Mouse (Mus musculus) right cerebral cortex, adult 2 months (tissue): ENCODE measurements at regions not wholly inside any gene's neighbourhood (a gene's known extent, or its start where the extent isn't known, plus 50 kb on each side); places are given as distances from the start of the nearest gene placed in this dataset.

Source experiments
- DNase-seq, 2 experiments: peaks; one replicate each; pipeline ENCODE4 v3.0.0; 2021 to 2022; ENCODE audit warnings: low spot score in 2 of 2

DNA sequence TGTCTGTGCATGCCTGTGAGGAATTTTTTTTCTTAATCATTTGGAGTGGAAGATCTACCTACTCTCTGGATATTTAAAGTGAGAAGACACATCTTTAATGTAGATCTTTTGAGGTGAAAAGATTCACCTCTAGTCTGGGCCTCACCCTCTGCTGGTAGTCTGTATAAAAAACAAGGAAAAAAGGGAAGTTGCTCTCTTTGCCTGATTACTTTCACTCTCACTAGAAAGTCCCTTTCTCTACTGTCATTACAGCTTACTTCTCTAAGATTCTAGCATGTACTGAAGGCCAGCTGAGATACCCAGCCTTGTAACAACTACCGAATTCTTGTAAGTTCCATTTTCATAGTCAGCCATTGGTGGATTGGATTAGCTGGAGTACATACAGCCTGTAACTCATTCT lies 3791.9 kb downstream of the 9330182O14Rik start:
- DNase-seq = no peak

DNA sequence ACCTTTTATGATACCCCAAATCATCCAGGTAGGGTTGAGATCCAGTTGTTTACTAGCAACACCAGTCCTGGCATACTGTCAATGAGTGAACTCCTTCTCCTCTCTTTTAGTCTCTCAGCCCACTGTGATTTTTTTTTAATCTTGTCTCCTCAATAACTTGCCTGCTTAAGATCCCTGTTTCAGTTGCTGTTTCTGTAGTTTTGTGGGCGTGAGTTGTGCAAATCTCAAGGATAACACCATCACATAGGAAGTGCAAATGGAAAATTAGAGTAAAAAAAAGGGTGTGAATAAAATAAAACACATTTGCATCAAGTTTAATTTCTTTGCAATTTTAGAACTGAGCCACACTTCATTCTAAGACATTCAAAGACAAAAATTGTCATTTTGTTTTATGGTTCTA lies 3799.4 kb downstream of the 9330182O14Rik start:
- DNase-seq = no peak

DNA sequence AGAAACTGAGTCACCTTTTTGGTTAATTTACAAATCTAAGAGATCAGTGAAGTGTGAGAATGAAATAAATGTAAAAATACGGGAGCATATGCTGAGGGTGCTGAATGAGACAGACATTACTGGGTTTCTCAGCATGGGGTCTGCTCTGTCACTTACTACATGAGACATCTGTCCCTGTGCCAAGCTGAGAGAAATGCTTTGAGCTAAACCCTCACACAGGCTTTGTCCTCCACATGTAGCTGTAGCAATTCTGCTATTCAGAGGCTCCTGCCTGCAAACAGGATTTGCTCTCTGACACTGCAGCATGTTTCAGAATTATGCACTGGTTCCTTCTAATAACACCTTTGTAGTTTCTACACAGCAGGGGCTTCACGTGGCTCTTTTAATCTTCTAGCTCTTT lies 3806.3 kb downstream of the 9330182O14Rik start:
- no peak for DNase-seq

DNA sequence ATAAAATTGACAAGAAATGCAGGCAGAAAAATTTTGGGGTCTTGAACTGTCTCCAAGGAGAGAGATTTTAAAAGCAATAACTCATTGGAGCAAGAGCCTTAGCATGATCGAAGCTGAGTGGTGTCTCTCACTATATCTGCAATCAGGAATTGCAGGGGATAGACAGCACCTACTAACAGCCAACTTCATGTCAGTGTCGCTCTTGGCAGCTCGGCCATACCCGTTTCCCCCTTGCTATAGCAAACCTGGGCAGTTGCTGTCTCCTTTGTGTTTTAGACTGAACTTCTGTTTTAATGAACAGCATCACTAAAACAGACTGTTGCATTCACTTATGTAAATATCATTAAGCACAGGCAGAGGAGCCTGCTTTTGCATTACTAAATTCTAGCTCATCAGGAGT lies 3806.7 kb downstream of the 9330182O14Rik start:
- no peak for DNase-seq

DNA sequence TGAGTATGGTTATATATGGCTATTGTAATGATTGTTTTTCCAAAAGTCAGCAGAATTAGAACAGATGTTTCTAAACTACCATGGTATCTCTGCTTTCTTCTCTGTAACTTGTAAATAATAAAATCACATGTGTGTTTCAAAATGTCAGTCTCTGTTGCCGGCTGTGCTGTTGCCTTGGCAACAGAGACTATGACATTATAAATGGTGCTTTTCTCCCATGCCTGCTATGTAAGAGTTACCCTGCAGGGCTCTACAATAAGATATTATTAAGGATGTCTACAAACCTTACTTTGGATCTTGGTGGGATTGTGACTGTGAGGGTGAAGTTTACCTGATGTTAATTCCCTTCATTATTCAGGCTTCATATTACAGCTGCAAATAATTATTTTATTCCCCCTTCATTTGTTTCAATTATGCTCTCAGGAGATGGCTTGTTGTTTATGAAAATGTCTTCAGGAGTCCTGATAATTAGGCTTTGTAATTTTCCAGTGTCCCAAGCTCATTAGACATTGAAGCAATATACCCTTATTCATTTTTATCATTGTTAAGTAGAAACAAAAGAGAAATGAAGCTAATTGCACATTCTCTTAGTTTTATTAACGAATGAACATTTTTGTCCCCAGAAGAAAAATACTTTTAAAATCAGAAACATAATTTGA lies 3808.0 kb downstream of the 9330182O14Rik start:
- no peak for DNase-seq

DNA sequence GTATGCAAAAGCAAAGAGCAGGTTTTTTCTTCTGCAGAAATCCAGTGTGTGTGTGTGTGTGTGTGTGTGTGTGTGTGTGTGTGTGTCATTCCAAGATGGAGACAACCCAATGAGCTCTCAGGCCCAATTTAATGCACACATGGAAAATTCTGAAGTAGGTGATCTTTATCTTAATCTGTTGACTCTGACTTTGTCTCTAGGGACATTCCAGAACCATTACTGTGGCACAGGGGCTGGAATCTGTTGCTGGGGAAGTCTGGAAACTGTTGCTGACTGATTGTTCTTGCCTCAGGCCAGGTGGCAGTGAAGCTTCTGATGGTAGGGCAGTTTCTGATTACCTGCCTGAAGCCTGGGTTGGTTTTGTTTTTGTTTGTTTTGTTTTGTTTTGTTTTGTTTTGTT lies 3850.8 kb downstream of the 9330182O14Rik start:
- no peak for DNase-seq

DNA sequence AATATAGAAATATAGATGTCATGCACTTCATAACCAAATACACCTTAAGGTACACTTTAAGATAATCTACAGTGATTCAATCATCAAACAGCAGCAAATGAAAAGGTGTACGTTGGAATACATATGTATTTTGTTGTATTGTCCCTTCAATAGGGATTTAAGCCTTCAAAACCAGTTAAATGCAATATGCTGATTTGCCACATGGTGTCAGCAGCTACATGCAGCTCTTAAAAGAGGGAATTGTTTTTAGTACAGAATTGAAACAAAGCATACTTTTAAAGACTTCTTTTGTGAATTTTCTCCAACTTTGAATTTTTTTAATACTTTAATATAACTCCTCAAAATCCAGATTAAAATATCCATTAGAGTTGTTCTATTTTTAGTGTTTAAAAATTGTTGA lies 3857.1 kb downstream of the 9330182O14Rik start:
- peak; percentile 41 to 62 for DNase-seq

DNA sequence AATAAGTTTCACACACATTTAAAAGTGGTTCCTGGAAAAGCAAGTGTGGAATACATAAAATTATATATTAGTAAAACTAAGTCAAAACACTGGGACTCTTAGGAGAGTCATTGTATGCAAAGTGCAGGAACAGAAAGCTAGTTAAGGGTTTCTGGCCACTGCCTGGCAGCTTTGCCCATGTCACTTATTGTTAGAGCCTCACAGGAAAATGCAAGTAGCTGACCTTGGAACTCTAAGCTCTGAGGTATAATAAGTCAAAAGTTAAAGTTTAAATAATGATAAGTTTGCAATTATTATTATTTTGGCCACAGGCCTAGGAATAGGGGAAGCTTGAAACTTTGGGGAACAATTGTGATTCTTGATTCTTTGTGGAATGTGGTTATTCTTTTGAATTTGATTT lies 3858.8 kb downstream of the 9330182O14Rik start:
- DNase-seq = no peak

DNA sequence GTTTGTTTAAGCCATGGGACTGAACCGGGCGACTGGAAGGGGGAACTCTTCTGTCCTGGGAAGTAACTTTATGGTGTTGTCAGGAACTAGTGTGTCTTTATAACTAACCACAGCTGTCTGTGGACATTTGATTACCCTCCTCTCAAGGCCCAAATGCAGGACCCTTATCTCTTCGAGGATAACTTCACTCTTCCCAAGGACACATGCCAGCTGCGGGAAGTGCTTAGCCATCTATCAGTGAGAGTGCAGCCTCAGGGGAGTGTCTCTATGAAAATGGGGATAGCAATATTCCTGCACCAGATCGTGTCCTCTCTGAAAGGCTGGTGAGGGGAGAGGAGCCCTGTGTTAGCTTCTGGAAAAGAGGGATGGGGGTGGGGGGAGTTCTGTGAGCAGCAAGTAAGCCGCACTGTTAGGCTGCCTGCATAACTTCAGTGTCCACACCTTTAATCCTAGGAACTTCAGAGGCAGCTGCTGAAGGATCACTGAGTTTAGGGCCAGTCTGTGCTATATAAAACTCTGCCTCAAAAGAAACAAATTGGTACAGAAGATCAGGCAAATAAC lies 3892.4 kb downstream of the 9330182O14Rik start:
- no peak for DNase-seq

DNA sequence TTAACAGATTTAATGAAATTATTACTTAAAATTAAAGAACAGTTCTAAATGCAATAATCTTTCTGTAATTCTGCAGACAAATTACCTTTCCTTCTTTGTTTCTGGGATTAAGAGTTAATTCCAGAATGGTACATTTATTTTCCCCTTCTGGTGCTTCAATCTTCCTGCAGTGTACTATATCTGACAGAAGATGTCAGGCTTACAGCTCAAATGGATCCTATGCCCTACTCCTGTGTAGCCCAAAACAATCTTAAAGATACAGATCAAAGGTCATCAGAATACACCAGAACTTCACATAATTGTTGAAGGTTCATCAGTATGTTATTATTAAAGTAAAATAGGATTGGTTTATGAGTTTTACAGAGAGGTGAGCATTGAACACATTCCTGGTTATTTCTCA lies 3901.7 kb downstream of the 9330182O14Rik start:
- DNase-seq = no peak

DNA sequence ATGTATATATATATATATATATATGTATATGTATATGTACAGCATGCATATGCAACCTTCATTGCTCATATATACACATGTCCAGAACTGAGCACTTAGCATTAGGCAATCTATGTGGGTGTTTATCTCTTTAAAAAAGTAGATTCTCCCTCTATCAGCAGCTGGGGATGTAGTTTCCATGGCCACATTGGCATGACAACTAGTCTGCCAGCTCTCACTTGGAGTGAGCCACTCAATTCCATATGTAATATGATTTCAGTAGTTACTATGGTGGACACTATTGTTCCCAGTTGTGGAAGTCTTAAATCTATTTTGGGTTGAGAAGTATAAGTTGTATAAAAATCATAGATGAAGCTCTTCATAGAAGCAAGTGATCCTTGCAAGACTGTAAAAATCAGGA lies 3903.7 kb downstream of the 9330182O14Rik start:
- DNase-seq = no peak

DNA sequence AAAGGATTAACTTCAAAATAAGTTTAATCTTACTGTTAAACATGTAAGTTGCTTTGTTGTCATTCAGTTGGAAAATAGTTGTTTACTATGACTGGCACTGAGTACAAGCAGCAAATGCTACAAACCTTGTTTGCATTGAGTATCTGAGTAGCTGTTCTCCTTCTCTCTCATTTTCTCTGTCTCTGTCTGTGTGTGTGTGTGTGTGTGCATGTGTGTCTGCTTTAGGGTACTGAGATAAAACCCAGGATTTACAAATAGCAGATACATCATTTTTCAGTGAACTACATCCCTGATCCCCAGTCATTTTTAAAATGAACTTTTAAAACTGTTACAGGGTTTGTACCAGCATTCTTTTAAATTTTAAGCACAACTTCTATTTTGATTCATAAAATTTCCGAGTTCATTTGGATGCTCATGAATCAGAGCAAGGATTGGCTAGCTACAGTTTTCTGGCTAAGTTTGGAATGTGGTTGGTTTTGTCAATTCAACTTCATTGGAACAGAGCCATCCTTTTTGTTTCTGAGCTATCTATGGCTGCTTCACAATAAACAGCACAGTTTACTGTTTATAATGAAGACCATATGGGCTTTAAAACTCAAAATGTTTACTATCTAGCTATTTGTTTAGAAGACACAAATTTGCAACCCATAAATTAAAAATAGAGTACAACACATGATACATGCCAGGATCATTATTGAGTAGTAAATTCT lies 3916.6 kb downstream of the 9330182O14Rik start:
- no peak for DNase-seq

DNA sequence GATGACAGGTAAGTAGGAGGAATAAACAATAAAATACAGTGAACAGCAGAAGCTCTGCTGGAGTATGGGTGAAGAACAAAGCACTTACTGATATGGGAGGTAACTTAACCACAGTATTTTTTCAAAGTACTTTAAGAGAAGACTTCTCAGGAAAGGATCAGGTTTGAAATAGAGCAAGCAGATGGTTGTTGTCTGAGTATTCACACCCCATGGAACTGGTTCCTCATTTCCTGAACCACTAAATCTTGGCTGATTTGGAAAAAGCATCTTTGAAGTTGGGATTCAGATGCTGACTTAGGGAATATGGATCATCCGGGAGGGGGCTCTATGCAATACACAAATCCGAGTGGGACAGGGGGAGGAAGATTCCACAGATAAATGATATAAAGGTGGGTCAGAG lies 3930.7 kb downstream of the 9330182O14Rik start:
- DNase-seq = peak in 1 of 2 experiments; percentile 5

DNA sequence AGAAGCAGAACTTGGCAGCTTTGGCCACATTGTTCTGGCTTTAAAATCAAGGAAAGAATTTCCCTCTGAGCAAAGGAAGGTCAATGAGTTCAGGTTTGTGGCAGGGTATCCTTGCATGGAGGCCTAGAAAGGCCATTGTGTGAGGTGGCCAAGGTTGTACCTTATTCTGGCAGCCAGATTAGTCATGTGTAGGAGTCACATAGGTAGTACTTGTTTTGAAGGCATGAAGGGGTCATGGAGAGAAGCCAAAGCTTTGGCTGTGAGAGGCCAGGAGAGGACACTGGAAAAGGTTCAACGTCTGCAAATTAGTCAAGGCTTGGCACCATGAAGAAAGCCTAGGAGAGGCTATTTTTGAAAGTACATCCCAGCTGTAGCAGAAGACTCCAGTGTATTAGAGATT lies 3949.5 kb downstream of the 9330182O14Rik start:
- no peak for DNase-seq

DNA sequence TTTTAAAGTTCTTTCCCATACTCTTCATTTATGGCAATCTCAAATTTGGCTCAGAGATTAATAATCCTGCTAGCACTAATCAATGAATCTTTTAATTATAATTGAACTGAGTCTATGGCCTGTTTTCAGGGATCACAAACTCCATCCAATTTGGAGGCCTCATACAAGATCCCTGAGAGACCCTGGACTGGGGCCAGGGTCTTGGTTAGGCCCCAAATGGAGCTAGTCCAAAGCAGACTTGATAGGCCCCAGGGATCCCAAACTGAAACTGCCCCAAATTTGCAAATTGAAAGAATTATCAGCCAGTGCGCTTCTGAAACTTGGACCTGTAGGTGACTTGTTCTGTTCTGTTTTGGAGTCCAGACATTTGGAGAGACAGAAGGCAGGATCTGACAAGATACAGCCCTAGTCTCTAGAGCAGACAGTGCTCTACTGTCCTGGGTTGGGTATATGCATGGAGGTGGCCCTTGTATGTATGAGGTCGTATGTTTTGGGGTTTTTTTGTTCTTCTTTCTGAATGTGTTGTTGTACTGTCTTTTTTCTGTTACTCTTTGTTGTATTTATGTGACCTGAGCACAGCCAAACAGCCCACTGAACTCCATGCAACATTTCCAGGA lies 3978.3 kb downstream of the 9330182O14Rik start:
- no peak for DNase-seq

DNA sequence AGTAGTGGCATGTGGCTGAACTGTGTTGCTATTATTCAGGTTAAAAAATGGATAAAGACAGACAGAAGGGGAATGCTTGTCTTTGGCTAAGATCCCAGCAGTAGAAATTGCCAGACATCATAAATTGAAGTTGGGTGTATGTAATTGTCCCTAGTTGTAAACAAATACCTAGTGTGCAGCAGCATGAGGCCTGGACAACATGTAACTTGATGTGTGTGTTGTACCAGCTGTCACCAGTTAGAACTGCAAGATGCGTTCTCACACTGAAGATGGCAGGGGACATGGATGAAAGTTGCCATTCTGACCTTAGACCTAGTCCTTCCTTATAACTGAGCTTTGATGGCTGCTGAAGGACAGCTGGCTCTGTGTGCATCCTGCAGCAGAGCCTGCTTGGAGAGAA lies 4000.0 kb downstream of the 9330182O14Rik start:
- no peak for DNase-seq
